Mouse (Mus musculus) midbrain, embryonic 16.5 days (tissue): Measurements from ENCODE around the gene Hist2h3b. TPM values are rescaled to one million over a fixed set of nuclear protein-coding genes. Genes with fewer than 3 reads are reported as not detected.
A peak's percentile ranks its signal among the peaks of the same experiment; 100 is the strongest.
"Not testable (repeated sequence)": the region's sequence is repeated elsewhere in the genome, so short reads cannot be mapped to it uniquely, and the experiment has no call there.

ENCODE experiments used
- ATAC-seq: fragments of 200-750 bp; cut with Nextera tagmentation; 2 replicates; pipeline ENCODE4 v1.8.0; 2017; ENCODE audit warnings: moderate TSS enrichment
- H3K27ac ChIP-seq: fragments of 300-500 bp; sonication (generic); 2 replicates; pipeline ENCODE4 v1.5.1; 2014; ENCODE audit warnings: mild to moderate bottlenecking, low read length, mixed read lengths
- H3K27me3 ChIP-seq: fragments of 300-500 bp; sonication (generic); 2 replicates; pipeline ENCODE4 v1.6.1; 2014; ENCODE audit warnings: low read depth, low read length, mixed read lengths; ENCODE audit not compliant: control insufficient read depth, insufficient read depth
- H3K36me3 ChIP-seq: fragments of 300-500 bp; sonication (generic); 2 replicates; pipeline ENCODE4 v1.6.1; 2014; ENCODE audit warnings: mild to moderate bottlenecking, low read length, moderate library complexity, mixed read lengths; ENCODE audit not compliant: control insufficient read depth, insufficient read depth
- H3K4me1 ChIP-seq: fragments of 300-500 bp; sonication (generic); 2 replicates; pipeline ENCODE4 v1.6.1; 2014; ENCODE audit warnings: mild to moderate bottlenecking, low read length, mixed read lengths; ENCODE audit not compliant: control insufficient read depth, insufficient read depth
- H3K4me2 ChIP-seq: fragments of 300-500 bp; sonication (generic); 2 replicates; pipeline ENCODE4 v1.6.1; 2014; ENCODE audit warnings: mild to moderate bottlenecking, low read length, mixed read lengths
- H3K4me3 ChIP-seq: fragments of 300-500 bp; sonication (generic); 2 replicates; pipeline ENCODE4 v1.5.1; 2014; ENCODE audit warnings: low read depth, mild to moderate bottlenecking, low read length, moderate library complexity, mixed read lengths
- H3K9ac ChIP-seq: fragments of 300-500 bp; sonication (generic); 2 replicates; pipeline ENCODE4 v1.6.1; 2014; ENCODE audit warnings: low read depth, low read length, mixed read lengths
- H3K9me3 ChIP-seq: fragments of 300-500 bp; sonication (generic); replicated peaks from 2 replicates; pipeline ENCODE4 v1.6.1; 2014; ENCODE audit warnings: mild to moderate bottlenecking, low read length, mixed read lengths; ENCODE audit not compliant: control insufficient read depth, poor library complexity, severe bottlenecking
- WGBS: fragments of 180-500 bp; shearing (Covaris S2); extraction: QIAGEN DNeasy Blood & Tissue Kit; methylation state at CpG from one replicate; pipeline ENCODE4 v1.1.7; 2014; 5-methylcytosine and 5-hydroxymethylcytosine counted together
- polyA plus RNA-seq: library from polyadenylated mRNA; unstranded; fragments of >200 nt; fragmentation: Nextera tagmentation; extraction: Ambion mirVana; gene quantifications from 2 replicates; pipeline ENCODE4 v1.2.1, GENCODE M21; 2015

Hist2h3b gene
- polyA plus RNA-seq, 1 experiment from 2014 or later: 5.9 TPM

GRCm38 (mm10) chr3:96246018-96246417 is 22.4 kb upstream of the Hist2h3b start:
- not testable (repeated sequence) for H3K36me3 ChIP-seq, H3K27me3 ChIP-seq, H3K9me3 ChIP-seq, H3K9ac ChIP-seq
- peak; percentile 59 for ATAC-seq
- Histone ChIP-seq H3K4me1 (peaks cover 14% of the 10 kb centered on the region), H3K4me3 (peak overlapping the region; percentile 31), H3K27ac (peak overlapping the region; percentile 60; the same call in 1 of the 2 replicates), H3K4me2 (0 out of 2 replicates have a peak overlapping the region, but pooled peaks have one; percentile 31)
- WGBS: 0% methylated on average over 10 of the region's 21 CpGs

GRCm38 (mm10) chr3:96246427-96246856 is 22.0 kb upstream of the Hist2h3b start, which contains the start of gene Hist2h3c1:
TSS of gene Hist2h3c1 (plus strand) at chr3:96246685.
- peak within 1 kb of the TSS; percentile 42 for H3K4me2 ChIP-seq
- H3K27me3 ChIP-seq, H3K36me3 ChIP-seq, H3K9ac ChIP-seq, H3K9me3 ChIP-seq: not testable (repeated sequence)
- WGBS: no CpG with 5 or more reads among the region's 47 CpGs
- peaks cover 13% of the 10 kb centered on the region for H3K4me1 ChIP-seq
- peak; percentile 90 for ATAC-seq
- peak within 1 kb of the TSS; percentile 60; the same call in 1 of the 2 replicates for H3K27ac ChIP-seq
- peak within 1 kb of the TSS; percentile 31 for H3K4me3 ChIP-seq

GRCm38 (mm10) chr3:96247356-96248140 is 20.9 kb upstream of the Hist2h3b start:
- no peak for ATAC-seq
- peaks cover 13% of the 10 kb centered on the region for H3K4me1 ChIP-seq
- H3K27ac ChIP-seq: no peak overlapping the region
- H3K36me3 ChIP-seq: no peaks in the 10 kb centered on the region
- no peaks in the 10 kb centered on the region for H3K9me3 ChIP-seq
- H3K27me3 ChIP-seq: no peaks in the 10 kb centered on the region
- peak overlapping the region; percentile 42 for H3K4me2 ChIP-seq
- H3K4me3 ChIP-seq: peak overlapping the region; percentile 26
- WGBS: 4% methylated on average over 11 of the region's 11 CpGs
- no peak overlapping the region for H3K9ac ChIP-seq

- Histone ChIP-seq H3K9ac (no peak overlapping the region), H3K4me2 (no peak overlapping the region; the same call in 1 of the 2 replicates), H3K4me3 (no peak overlapping the region), H3K27me3 (no peaks in the 10 kb centered on the region), H3K27ac (no peak overlapping the region), H3K36me3 (no peaks in the 10 kb centered on the region), H3K9me3 (no peaks in the 10 kb centered on the region), H3K4me1 (peaks cover 13% of the 10 kb centered on the region)
- ATAC-seq: no peak
- WGBS: 58% methylated on average over 6 of the region's 6 CpGs
Observed at GRCm38 (mm10) chr3:96248141-96249033, 20.1 kb upstream of the Hist2h3b start.

GRCm38 (mm10) chr3:96249034-96249345 is 19.5 kb upstream of the Hist2h3b start:
- no peaks in the 10 kb centered on the region for H3K27me3 ChIP-seq
- peaks cover 13% of the 10 kb centered on the region for H3K4me1 ChIP-seq
- no peak overlapping the region for H3K4me2 ChIP-seq
- H3K27ac ChIP-seq: no peak overlapping the region
- H3K9me3 ChIP-seq: no peaks in the 10 kb centered on the region
- H3K9ac ChIP-seq: no peak overlapping the region
- WGBS: 56% methylated on average over 4 of the region's 4 CpGs
- no peaks in the 10 kb centered on the region for H3K36me3 ChIP-seq
- H3K4me3 ChIP-seq: no peak overlapping the region
- no peak for ATAC-seq

GRCm38 (mm10) chr3:96250890-96251289 is 17.6 kb upstream of the Hist2h3b start:
- Histone ChIP-seq H3K27me3 (no peaks in the 10 kb centered on the region), H3K4me3 (no peak overlapping the region), H3K9me3 (no peaks in the 10 kb centered on the region), H3K9ac (no peak overlapping the region), H3K4me2 (no peak overlapping the region), H3K4me1 (peaks cover 5% of the 10 kb centered on the region), H3K27ac (no peak overlapping the region), H3K36me3 (no peaks in the 10 kb centered on the region)
- 95% methylated on average over 3 of the region's 3 CpGs for WGBS
- ATAC-seq: no peak

- WGBS: 89% methylated on average over 3 of the region's 3 CpGs
- ATAC-seq: no peak
- Histone ChIP-seq H3K27ac (no peak overlapping the region), H3K36me3 (no peaks in the 10 kb centered on the region), H3K9me3 (no peaks in the 10 kb centered on the region), H3K4me2 (no peak overlapping the region), H3K4me3 (no peak overlapping the region), H3K9ac (no peak overlapping the region), H3K4me1 (peaks cover 5% of the 10 kb centered on the region), H3K27me3 (no peaks in the 10 kb centered on the region)
Observed at GRCm38 (mm10) chr3:96251787-96252186, 16.7 kb upstream of the Hist2h3b start.

- no peak for ATAC-seq
- Histone ChIP-seq H3K9me3 (no peaks in the 10 kb centered on the region), H3K4me1 (no peaks in the 10 kb centered on the region), H3K27ac (no peak overlapping the region), H3K4me3 (no peak overlapping the region), H3K9ac (no peak overlapping the region), H3K36me3 (no peaks in the 10 kb centered on the region), H3K4me2 (no peak overlapping the region), H3K27me3 (no peaks in the 10 kb centered on the region)
- 57% methylated on average over 10 of the region's 10 CpGs for WGBS
Observed at GRCm38 (mm10) chr3:96254683-96255355, 13.6 kb upstream of the Hist2h3b start.
